Comparison of ENCODE assay signal across 9 mouse cellular contexts in genomic region chr2:172320878-172321277, GRCm38 (mm10). TPM values are rescaled to one million over a fixed set of nuclear protein-coding genes. Genes with fewer than 3 reads are reported as not detected.
DNase-seq lines count a peak whose midpoint lies in the region; ATAC-seq and TF ChIP-seq lines count a peak whose summit lies in the region.
"Had no signal": no experiment of that assay in that cellular context is flagged by ENCODE, and none has a peak within 500 bp of the region (broad histone marks: within the 10 kb centered on the region; RNA-seq: fewer than 3 reads in every experiment).

No protein-coding gene starts in this region.

- no peaks in the 10 kb centered on the region for H3K27me3 ChIP-seq in kidney, adult 2 months (replicated peaks; ENCODE audit: control insufficient read depth, insufficient read depth, low read length)
- peaks cover 15% of the 10 kb centered on the region; the same call in 1 of the 2 replicates for H3K27me3 ChIP-seq in liver, embryonic 13.5 days
- H3K27me3 ChIP-seq in stomach, postnatal 0 days (ENCODE audit: control insufficient read depth, insufficient read depth, low read length), result no peaks in the 10 kb centered on the region

- TF ChIP-seq CTCF in kidney, adult 2 months (conservative IDR thresholded peaks at IDR 0.05; ENCODE audit: insufficient read depth, insufficient read length, low read depth, low read length), result no peak
- peak; percentile 37 for TF ChIP-seq CTCF in stomach, postnatal 0 days (IDR thresholded peaks at IDR 0.05; ENCODE audit: low read depth)

- ATAC-seq in liver, embryonic 13.5 days (ENCODE audit: low read depth), result no peak; the same call in 1 of the 2 replicates
- no peak for ATAC-seq in stomach, postnatal 0 days (ENCODE audit: low FRiP score, low TSS enrichment)

- TF ChIP-seq POLR2A in kidney, adult 2 months (IDR thresholded peaks at IDR 0.05; ENCODE audit: low read depth, low read length), result no peak

- peak; percentile 41 for DNase-seq in kidney, adult 2 months
- DNase-seq in kidney, adult 11 months, result no peak
- peak; percentile 50 for DNase-seq in adipocyte (ENCODE audit: low spot score)
- peak; percentile 77 for DNase-seq in embryo, embryonic 9.5 days (ENCODE audit: extremely low spot score)
- DNase-seq in liver, embryonic 13.5 days, result peak; percentile 44
- DNase-seq in stomach, postnatal 0 days (ENCODE audit: low spot score), result peak; percentile 70
- DNase-seq in cerebellum, adult 11 months, result no peak
- DNase-seq in left cerebral cortex, adult 8-10 months (ENCODE audit: low spot score in 2 of 2), result no peak

- no peak overlapping the region for H3K4me3 ChIP-seq in kidney, adult 2 months (ENCODE audit: insufficient read depth, low read depth, low read length)
- H3K4me3 ChIP-seq in liver, embryonic 13.5 days (replicated peaks), result no peak overlapping the region
- H3K4me3 ChIP-seq in stomach, postnatal 0 days (ENCODE audit: low read depth, low read length), result no peak overlapping the region
- H3K4me3 ChIP-seq: limb, embryonic 12.5 days had no signal

- H3K27ac ChIP-seq in kidney, adult 2 months (ENCODE audit: insufficient read depth, low read depth, low read length), result no peak overlapping the region
- no peak overlapping the region for H3K27ac ChIP-seq in liver, embryonic 13.5 days
- no peak overlapping the region for H3K27ac ChIP-seq in stomach, postnatal 0 days (replicated peaks)
- H3K27ac ChIP-seq: limb, embryonic 12.5 days had no signal

- no peaks in the 10 kb centered on the region for H3K4me1 ChIP-seq in kidney, adult 2 months (ENCODE audit: control insufficient read depth, insufficient read depth, low read length)
- no peaks in the 10 kb centered on the region for H3K4me1 ChIP-seq in liver, embryonic 13.5 days (replicated peaks)
- no peaks in the 10 kb centered on the region for H3K4me1 ChIP-seq in stomach, postnatal 0 days (replicated peaks; ENCODE audit: control insufficient read depth, insufficient read depth)
- H3K4me1 ChIP-seq: limb, embryonic 12.5 days had no signal

- H3K36me3 ChIP-seq in kidney, adult 2 months (ENCODE audit: control insufficient read depth, insufficient read depth, low read length), result no peaks in the 10 kb centered on the region
- no peaks in the 10 kb centered on the region for H3K36me3 ChIP-seq in liver, embryonic 13.5 days
- H3K36me3 ChIP-seq in stomach, postnatal 0 days (ENCODE audit: control insufficient read depth, insufficient read depth, low read length), result no peaks in the 10 kb centered on the region
- H3K36me3 ChIP-seq: limb, embryonic 12.5 days had no signal

- no peaks in the 10 kb centered on the region for H3K9me3 ChIP-seq in liver, embryonic 13.5 days (replicated peaks)
- no peaks in the 10 kb centered on the region for H3K9me3 ChIP-seq in stomach, postnatal 0 days (ENCODE audit: control insufficient read depth, low read length)
- H3K9me3 ChIP-seq: limb, embryonic 12.5 days had no signal

- 9% methylated on average over 9 of the region's 9 CpGs for WGBS in kidney, adult 2 months
- 14% methylated on average over 9 of the region's 9 CpGs for WGBS in liver, embryonic 13.5 days (ENCODE audit: insufficient replicate concordance)
- 16% methylated on average over 9 of the region's 9 CpGs for WGBS in stomach, postnatal 0 days

- H3K4me2 ChIP-seq in liver, embryonic 13.5 days, result no peak overlapping the region
- H3K4me2 ChIP-seq in stomach, postnatal 0 days (replicated peaks; ENCODE audit: low read depth), result no peak overlapping the region
- H3K4me2 ChIP-seq: limb, embryonic 12.5 days had no signal

- TF ChIP-seq EP300 in stomach, postnatal 0 days (optimal IDR thresholded peaks at IDR 0.05), result no peak

- H3K9ac ChIP-seq in liver, embryonic 13.5 days, result no peak overlapping the region
- no peak overlapping the region for H3K9ac ChIP-seq in stomach, postnatal 0 days (ENCODE audit: low read length)
- H3K9ac ChIP-seq: limb, embryonic 12.5 days had no signal

RNA-seq across cellular contexts. Expression of gene Fam210b, which starts 24.5 kb away (rescaled TPM):
- 16.3 and 17.5 TPM in 2 replicates for polyA plus RNA-seq in kidney, adult 2 months (2012; rRNA removed)
- polyA plus RNA-seq in liver, embryonic 13.5 days (2015; fragmentation: Nextera tagmentation; extraction: Ambion mirVana), result 131 and 149 TPM in 2 replicates
- 23.9 and 25.7 TPM in 2 replicates for polyA plus RNA-seq in stomach, postnatal 0 days (2015; fragmentation: Nextera tagmentation; extraction: Ambion mirVana)
- total RNA-seq in left cerebral cortex, adult 8-10 months (2022), result 10 to 100 TPM; 14.2 to 17.6 (median 16.2) TPM

RNA-seq across cellular contexts. Expression of gene Aurka, which starts 49.5 kb away (rescaled TPM):
- 0.92 and 1.2 TPM in 2 replicates for polyA plus RNA-seq in kidney, adult 2 months (2012; rRNA removed)
- 142 and 172 TPM in 2 replicates for polyA plus RNA-seq in liver, embryonic 13.5 days (2015; fragmentation: Nextera tagmentation; extraction: Ambion mirVana)
- polyA plus RNA-seq in stomach, postnatal 0 days (2015; fragmentation: Nextera tagmentation; extraction: Ambion mirVana), result 18.9 and 24.1 TPM in 2 replicates
- total RNA-seq in left cerebral cortex, adult 8-10 months (2022), result 1 to 10 TPM in 3 of 4 experiments, under 1 TPM in 1; 0.93 to 2.3 (median 1.8) TPM

RNA-seq across cellular contexts. Expression of gene Cstf1, which starts 49.6 kb away (rescaled TPM):
- polyA plus RNA-seq in kidney, adult 2 months (2012; rRNA removed), result 31.3 and 37.7 TPM in 2 replicates
- 25.0 and 31.4 TPM in 2 replicates for polyA plus RNA-seq in liver, embryonic 13.5 days (2015; fragmentation: Nextera tagmentation; extraction: Ambion mirVana)
- polyA plus RNA-seq in stomach, postnatal 0 days (2015; fragmentation: Nextera tagmentation; extraction: Ambion mirVana), result 19.9 TPM in 2 replicates
- total RNA-seq in left cerebral cortex, adult 8-10 months (2022), result 10 to 100 TPM; 24.8 to 36.1 (median 29.7) TPM

Comparison
In these comparisons a context has a peak if more than half of its experiments do, and no peak if none do; other contexts are left out.
1. DNase-seq: peak in kidney, adult 2 months (single experiment), adipocyte (single experiment), embryo, embryonic 9.5 days (single experiment), liver, embryonic 13.5 days (single experiment) and stomach, postnatal 0 days (single experiment); none in kidney, adult 11 months (single experiment), cerebellum, adult 11 months (single experiment) and left cerebral cortex, adult 8-10 months (0 of 2).